Mouse (Mus musculus): ENCODE measurements around the gene Mrgbp. TPM values are rescaled to one million over a fixed set of nuclear protein-coding genes. Genes with fewer than 3 reads are reported as not detected.

Gene Mrgbp
- total RNA-seq (2021): 10 to 100 TPM; 19.5 to 20.1 TPM
- long read RNA-seq, transcript Mrgbp-204 (3 exons, 2,673 nt): major isoform, 5 of 10 reads
- long read RNA-seq, partial matches to known transcripts: 0 of 10 reads
- long read RNA-seq, other reads (novel, unspliced or antisense): 2 of 10 reads

DNA sequence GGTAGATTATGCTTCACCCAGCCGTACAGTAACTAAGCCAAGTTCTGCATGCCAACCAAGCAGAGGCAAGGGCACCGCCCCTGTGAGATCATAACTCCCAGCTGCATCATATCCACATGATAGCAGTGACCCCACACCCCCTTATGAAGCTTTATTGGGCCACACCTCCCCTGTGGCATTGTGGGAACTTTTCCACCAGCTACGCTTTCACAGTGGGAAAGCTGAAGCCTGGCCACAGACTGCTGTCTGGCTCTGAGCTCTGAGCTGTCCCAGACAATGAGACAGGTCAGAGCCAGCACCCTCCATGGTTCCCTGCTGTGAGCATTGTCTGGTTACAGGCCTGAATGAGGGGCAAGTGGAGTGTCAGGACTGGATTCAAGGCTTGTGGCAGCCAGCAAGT lies at the start of gene Mrgbp:
TSS of gene Mrgbp (plus strand) at position 303 of the 400 bp plus-strand sequence.
- DNase-seq (ENCODE audit: low spot score in 2 of 2): no peak

DNA sequence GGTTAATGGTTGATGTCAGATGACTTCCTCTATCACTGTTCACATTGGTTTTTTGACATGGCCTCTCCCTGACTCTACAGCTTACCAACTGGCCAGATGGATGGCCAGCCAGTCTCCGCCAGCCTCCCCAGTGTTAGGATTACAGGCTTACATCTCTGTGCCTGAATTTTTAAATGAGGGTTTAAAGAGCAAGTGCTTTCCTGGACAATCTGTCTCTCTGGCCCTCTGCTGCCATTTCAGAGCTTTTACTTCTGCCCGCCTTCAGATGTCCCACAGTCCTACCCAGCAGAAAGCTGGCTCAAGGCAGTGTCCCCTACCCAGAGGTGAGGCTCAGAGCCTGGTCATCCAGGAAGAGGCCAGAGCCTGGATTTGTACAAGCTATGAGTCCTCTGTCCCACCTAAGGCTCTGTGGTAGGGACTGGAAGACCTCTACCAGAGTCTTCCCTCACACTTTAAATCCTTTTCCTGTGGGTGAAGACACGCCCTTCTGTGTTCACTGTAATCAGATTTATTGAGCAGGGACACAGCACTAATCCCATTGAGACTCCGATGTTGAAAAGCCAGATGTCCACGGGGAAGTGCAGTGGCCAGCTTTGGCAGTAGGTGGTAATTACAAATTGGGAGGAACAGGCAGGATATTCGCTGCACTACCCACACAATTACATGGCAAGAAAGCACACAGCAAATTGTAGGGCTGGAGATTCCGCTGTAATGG lies 49.3 kb upstream of the Mrgbp start:
- DNase-seq (ENCODE audit: low spot score in 2 of 2): no peak

DNA sequence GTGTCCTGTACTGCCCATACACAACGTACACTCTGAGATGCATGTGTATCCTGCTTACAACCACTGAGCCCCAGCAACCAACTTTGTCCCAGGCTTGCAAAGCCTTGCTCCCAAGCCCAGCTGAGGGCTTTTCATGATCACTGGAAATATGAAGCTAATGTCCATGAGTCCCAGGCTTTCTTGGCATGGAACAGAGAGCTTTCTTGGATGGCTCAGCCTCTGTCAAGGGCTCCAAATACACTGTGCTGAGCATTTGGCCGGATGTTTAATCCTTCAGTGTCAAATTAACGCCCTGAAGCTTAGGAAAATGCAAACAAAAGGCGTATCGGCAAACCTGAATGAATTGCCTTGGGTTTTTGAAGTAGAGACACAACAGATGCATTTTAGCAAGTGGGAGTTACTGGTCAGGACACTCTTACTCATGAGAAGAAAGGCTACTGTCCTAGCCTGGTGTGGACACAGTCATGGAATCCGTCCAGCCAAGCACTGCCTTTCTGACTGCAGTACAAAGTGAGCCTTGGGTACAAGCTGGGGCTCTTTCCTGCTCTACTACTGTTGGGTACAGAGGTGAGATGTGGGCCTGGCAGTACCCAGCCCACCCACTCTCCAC lies 48.6 kb upstream of the Mrgbp start:
- no peak for DNase-seq (ENCODE audit: low spot score in 2 of 2)

DNA sequence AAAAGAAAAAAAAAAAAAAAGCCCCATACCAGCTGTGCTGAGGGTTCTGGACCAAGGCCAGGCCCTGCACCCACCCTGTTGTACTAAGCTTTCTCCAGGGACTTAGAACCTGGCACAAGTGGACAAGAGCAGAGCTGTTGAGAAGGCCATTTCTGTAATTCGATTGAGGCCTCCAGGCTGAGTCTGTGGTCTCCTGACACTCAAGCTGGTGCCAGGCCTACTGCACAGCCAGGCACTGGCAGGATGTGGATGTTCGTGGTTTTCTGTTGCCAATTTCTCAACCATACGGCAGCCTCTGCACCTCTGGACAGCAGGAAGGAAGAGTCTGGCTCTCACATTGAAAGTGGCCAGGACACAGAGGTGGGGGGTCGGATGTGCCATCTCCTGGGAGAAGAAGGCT lies 47.9 kb upstream of the Mrgbp start:
- no peak for DNase-seq (ENCODE audit: low spot score in 2 of 2)

DNA sequence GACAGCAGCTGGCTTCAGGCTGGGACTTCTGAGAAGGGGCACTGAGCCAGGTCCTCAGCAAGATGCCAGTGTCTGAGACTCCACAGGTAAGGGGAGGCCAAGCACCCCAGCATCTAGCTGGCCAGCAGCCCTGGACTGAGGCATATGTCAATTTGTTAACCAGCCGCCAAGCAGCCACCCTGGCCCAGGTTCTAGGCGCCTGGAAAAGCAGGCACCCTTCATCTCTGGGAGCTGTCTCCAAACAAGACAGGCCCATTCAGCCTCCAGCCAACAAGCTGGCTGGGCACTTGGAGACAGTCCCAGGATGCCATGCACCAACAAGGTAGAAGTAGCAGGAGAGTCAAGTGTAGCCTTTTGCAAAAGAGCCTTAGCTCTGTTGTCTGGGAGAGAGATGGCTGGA lies 37.4 kb upstream of the Mrgbp start:
- DNase-seq (ENCODE audit: low spot score in 2 of 2): no peak

DNA sequence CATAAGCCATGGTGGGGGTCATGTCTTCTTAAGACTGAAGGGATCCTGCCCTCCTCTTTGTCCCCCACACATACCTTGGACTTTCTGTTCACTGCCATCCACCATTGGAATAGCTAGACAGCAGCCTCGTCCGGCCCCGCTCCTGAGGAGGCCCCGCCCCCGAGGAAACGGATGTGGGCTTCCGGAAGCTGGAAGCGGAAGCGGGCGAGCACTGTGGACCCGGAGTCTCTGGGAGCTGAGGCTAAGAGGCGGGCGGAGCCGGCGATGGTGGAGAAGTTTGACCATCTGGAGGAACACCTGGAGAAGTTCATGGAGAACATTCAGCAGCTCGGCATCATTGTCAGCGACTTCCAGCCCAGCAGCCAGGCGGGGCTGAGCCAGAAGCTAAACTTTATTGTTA lies 36.1 kb upstream of the Mrgbp start:
- DNase-seq (ENCODE audit: low spot score in 2 of 2): no peak

DNA sequence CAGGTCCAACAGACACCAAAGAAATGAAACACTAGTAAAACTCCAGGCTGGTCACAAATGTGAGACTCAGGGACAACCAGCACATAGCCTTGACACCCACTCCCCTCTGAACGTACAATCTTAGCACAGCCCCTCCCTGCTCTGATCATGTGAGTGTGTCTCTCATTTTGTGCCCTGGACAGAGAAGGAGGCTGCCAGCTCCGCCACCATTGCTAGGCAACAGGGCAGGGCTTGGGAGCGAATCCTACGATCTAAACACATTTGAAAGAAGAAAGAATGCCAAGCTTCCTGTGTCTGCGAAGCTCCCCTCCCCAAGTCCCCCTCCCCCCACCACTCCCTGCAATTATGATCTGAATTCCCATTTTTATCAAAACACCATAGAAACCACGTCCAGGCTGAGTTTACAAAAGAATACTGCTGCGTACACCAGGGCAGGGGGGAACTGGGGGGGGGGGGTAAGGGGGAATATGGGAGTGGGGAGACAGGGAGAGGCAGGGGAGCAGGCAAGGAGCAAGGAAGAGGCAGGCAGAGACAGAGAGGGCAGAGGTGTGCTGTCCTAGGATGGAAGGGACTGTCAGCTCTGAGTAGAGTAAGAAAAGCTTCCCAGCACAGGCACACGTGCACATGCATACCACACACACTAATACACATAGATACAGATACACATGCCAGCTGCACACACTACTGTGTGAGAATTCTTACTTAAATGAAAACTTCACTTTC lies 33.6 kb upstream of the Mrgbp start:
- DNase-seq (ENCODE audit: low spot score in 2 of 2): peak; percentile 34 to 35

DNA sequence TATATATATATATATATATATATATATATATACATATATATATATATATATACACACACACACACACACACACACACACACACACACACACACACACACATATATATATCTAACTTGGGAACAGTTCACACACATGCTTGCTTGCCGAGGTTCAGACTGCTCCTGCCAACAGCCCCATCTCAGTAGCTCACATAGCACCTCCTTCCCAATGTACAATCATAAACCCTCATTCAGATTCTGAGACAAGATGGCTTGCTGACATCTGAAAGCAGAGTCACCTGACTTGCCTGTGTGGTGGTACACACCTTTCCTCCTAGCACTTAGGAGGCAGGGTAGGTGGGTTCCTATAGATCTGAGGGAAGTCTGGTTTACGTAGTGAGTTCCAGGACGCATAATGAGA lies 28.8 kb upstream of the Mrgbp start:
- no peak for DNase-seq (ENCODE audit: low spot score in 2 of 2)

DNA sequence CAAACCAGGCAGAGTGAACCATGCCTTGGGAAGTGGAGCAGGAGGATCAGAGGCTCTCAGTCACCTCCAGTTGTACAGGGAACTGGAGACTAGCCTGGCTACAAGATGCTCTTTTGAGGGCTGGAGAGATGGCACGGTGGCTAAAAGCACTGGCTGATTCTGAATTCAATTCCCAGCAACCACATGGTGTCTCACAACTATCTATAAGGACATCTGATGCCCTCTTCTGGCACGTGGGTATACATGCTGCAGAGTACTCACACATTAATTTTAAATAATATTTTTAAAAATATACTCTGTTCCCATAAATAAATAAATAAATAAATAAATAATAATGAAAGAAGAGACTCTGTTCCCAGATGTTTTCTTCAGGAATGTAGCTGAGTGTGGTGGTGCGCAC lies 25.9 kb upstream of the Mrgbp start:
- DNase-seq (ENCODE audit: low spot score in 2 of 2): no peak

DNA sequence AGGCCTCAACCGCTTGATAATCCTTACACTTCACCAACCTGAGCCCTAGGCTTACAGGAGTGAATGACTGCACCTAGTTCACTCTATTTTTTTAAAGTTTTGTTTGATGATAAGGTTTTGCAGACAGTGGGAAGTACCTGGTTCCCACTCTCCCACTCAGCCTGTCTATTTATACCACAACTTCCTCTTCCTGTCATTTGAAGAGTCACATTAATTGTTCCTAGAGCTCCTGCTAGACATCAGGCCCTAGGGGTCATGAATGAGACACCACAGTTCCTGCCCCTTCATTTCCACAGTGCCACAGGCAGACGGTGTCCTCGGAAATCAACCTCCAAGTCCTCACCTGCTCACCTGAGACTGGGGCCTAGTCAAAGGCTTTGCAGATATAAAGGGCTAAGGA lies 24.6 kb upstream of the Mrgbp start:
- no peak for DNase-seq (ENCODE audit: low spot score in 2 of 2)

DNA sequence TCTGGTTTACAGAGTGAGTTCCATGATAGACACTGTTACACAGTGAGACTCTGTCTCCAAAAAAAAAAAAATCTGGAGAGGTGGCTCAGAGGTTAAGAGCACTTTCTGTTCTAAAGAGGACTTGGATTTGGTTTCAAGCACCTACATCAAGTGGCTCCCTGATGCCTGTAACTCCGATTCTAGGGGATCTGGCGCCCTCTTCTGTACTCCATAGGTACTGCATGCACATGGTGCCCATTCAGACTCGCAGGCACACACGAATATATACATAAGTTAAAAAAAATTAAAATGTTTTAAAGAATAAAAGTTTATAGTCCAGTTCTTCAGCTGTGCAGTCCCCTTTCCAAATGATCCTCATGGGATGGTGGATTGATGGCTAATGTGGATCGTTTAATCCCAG lies 20.9 kb upstream of the Mrgbp start:
- DNase-seq (ENCODE audit: low spot score in 2 of 2): no peak

DNA sequence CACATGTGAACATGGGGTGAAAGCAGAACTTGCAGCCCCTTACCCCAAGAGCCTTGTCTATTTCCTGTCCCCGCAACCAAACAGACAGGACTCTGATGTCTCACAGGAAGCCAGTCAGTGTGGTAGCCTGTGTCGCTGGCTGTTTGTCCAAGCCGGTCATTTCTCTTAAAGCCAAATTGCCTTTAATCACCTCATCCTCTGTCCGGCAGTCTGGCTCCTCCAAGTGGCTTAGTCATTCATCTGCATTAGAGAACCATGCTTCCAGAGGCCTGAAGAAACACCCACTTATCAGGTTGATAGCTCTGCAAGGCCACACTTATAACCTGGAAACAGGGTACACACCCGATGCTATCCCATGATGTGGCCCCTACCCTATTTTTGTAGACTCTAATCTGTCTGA lies 19.0 kb upstream of the Mrgbp start:
- no peak for DNase-seq (ENCODE audit: low spot score in 2 of 2)

DNA sequence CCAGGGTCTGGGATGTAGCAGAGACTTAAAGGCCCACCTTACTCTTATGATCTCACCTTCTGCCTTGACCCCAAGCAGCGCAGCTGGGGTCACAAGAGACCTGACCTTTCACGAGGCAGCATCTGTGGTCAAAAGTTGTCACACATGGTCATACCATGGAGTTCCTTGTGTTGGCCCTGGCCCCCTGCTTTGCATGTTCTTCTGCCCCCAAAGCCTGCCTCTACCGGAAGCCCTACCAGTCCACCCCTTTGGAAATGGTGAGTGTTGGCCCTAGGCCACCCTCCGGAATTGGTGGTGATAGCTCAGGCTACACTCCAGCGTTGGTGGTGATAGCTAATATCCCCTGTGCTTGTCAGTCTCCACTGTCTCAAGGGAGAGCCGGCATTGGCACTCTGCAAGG lies 17.8 kb upstream of the Mrgbp start:
- no peak for DNase-seq (ENCODE audit: low spot score in 2 of 2)

DNA sequence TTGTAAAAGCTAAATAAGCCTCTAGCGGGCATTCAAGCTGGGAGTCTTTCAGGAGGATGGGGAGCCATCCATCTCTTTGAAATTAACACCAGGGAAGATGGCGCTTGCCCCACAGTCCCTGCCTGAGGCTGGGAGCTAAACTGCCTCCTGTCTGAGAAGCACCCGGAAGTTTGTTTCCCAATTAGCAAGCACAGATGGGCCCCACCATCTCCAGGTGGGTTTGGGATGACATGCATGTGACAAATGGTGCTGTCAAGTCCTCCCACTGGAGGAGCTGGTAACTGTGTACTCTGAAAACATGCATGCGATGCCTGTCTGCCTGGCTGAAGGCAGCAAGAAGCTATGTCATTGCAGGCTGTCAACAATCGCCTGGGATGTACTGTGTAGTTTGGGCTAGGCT lies 17.3 kb upstream of the Mrgbp start:
- DNase-seq (ENCODE audit: low spot score in 2 of 2): peak; percentile 37 to 56

DNA sequence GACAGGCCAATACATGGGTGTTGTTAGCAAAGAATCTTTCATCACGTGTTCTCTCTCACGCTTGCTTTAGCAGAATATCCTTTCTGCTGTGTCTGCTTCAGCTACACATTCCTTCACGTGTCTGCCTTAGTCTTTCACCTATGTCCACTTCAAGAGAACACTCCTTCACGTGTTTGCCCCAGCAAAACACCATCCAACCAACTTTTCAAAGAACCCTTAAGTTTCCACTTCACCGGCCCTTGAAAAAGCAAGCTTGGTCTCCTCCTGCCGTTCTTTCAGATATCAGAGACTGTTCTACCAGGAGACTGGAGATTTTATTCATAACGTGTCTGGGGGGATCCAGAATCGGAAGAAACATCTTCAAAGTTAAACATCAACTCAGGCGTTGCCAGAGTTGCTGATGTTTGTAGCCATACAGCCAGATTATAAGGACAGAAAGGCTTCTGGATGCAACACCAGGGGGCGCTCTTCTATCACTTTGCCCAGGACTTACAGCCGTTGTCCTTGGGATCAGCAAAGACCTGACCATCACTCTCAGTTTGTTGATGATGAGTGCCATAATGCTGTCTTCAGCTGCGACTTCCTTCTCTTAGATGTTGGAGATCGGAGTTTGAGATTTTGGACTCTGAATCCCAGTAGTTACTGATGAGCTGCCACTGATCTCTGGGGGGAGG lies 14.7 kb upstream of the Mrgbp start:
- DNase-seq (ENCODE audit: low spot score in 2 of 2): no peak

DNA sequence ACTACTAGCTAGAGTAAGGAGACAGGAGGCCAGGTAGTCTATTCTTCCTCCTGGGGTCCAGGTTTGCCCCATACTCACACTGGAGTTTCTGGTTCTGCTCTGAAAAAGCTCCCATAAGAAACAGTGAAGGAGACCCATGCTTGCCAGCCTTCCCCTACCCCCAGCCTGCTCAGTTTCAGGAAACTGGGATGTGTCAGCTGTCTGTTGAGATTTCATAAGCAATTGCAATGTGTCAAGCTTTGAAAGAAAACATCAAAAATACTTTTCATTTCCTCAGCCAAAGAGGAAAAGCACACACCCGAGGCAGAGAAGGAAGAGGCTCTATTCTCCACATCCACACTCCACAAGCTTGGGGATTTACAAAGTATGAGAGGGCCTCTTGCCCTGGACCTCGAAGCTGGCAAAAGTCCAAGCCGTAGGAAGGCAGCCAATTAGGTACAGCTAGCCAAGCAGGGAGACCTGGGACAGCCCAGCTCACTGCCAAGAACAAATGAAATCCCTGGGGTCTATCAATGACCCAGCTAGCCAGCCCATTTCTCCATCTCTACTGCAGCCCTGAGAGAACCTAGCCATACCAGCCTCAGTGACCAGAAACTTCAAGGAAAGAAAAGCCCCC lies 12.0 kb upstream of the Mrgbp start:
- peak in 1 of 2 experiments; percentile 48 for DNase-seq (ENCODE audit: low spot score in 2 of 2)

DNA sequence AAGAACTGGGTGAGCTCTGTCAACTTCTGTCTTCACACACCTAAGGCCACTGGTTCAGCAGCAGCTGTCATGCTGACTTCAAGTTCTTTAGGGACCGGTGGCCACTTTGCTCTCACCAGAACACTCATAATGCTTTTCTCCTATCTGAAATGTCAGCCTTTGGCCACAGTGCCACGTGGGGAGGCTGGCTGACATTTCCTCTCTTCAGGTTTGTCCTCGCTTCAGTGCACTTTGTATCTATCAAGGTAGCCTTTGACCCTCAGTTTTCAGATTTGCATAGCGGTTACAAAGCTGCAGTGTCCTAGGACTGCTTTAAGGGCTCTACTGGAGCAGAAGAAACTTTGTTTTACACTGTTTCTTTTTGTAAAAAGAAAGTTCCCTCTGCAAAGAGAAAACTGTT lies 4.6 kb upstream of the Mrgbp start:
- DNase-seq (ENCODE audit: low spot score in 2 of 2): no peak

DNA sequence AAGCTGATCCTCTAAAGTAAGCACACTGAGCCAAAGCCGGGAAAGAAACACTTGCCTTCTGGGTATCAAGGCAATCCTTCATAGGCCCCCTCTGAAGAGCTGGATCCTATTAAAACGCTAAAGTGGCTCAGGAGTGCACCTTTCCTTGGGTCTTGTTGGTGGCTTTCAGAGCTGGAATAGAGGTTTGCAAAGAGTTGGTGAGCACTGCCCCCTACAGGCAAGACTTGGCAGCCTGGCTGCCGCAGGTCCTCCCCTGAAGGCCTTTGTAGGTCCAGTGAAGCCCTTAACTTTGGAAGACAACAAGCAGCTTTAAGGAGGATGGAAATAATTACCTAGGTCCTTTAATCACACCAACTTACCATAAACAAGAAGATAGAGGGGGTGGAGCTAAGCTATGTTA lies 2.4 kb upstream of the Mrgbp start:
- DNase-seq (ENCODE audit: low spot score in 2 of 2): peak; percentile 51 to 85

DNA sequence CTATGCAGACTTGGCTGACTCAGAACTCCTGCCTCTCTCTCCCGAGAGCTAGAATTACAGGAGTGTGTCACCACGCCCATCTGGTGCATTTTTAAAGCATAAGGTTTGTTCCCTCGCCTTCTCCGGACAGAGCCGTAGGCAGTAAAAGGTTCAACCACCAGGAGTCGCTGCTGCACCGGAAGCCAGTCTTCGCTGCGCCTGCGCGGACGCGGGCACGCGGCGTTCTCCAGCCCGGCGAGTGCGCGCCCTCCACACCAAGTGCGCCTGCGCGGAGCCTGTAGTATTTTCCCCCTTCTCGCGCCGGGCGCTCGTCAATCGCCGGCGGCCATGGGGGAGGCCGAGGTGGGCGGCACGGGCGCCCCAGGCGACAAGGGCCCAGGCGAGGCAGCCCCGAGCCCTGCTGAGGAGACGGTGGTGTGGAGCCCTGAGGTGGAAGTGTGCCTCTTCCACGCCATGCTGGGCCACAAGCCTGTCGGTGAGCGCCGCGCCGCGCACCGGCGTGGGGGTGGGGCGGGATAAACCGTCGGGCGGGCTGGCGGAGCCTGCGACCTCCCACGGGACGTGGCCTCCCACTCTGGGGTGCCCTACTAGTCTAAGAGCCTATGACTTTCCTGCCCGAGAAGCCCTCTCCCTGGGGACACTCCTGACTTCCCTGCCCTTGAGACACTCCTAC lies 1.5 kb downstream of the Mrgbp start:
- peak; percentile 96 to 98 for DNase-seq (ENCODE audit: low spot score in 2 of 2)

DNA sequence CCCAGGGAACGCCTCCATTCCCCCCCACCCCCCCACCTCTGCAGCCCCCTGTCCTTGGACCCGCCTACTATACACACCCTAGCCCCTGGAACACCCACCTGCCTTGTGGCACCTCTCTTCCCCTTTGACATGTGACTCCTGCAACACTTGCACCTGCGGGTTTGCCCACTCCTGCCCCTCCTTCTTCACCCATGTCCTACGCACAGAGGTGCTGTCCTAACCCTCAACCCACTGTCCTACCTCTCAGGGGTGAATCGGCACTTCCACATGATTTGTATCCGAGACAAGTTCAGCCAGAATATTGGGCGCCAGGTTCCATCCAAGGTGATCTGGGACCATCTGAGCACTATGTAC lies 2.0 kb downstream of the Mrgbp start:
- DNase-seq (ENCODE audit: low spot score in 2 of 2): no peak

DNA sequence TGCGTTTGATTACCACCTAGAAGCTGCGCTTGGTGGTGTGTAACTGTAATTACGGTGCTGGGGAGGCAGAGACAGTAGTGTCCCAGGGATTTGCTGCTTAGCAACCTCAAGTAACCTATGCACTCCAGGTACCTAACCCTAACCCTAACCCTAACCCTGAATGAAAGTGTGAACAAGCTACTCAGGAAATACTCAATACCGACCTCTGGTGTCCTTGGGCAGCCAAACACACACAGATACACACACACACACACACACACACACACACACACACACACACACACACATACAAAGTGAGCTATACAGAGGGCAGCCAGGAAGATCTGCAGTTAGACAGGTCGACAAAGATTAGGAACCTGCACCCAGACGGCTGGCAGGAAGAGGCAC lies 7.6 kb downstream of the Mrgbp start:
- DNase-seq (ENCODE audit: low spot score in 2 of 2): no peak
